Mouse (Mus musculus) hindbrain, embryonic 15.5 days (tissue): Measurements from ENCODE around the gene Pam. TPM values are rescaled to one million over a fixed set of nuclear protein-coding genes. Genes with fewer than 3 reads are reported as not detected.
A peak's percentile ranks its signal among the peaks of the same experiment; 100 is the strongest.
"Not testable (repeated sequence)": the region's sequence is repeated elsewhere in the genome, so short reads cannot be mapped to it uniquely, and the experiment has no call there.

ENCODE experiments used
- ATAC-seq: fragments of 200-750 bp; cut with Nextera tagmentation; 2 replicates; pipeline ENCODE4 v1.8.0; 2017; ENCODE audit warnings: low read depth, moderate number of reproducible peaks, moderate TSS enrichment; ENCODE audit not compliant: low FRiP score
- H3K27ac ChIP-seq: fragments of 300-500 bp; sonication (generic); replicated peaks from 2 replicates; pipeline ENCODE4 v1.5.1; 2015; ENCODE audit warnings: mild to moderate bottlenecking, inconsistent platforms
- H3K27me3 ChIP-seq: fragments of 300-500 bp; sonication (generic); 2 replicates; pipeline ENCODE4 v1.6.1; 2015; ENCODE audit warnings: control low read depth, inconsistent platforms
- H3K36me3 ChIP-seq: fragments of 300-500 bp; sonication (generic); 2 replicates; pipeline ENCODE4 v1.6.1; 2015; ENCODE audit warnings: control low read depth, inconsistent platforms
- H3K4me1 ChIP-seq: fragments of 300-500 bp; sonication (generic); replicated peaks from 2 replicates; pipeline ENCODE4 v1.6.1; 2015; ENCODE audit warnings: control low read depth, inconsistent platforms
- H3K4me2 ChIP-seq: fragments of 300-500 bp; sonication (generic); 2 replicates; pipeline ENCODE4 v1.6.1; 2015; ENCODE audit warnings: moderate library complexity, mild to moderate bottlenecking, inconsistent platforms
- H3K4me3 ChIP-seq: fragments of 300-500 bp; sonication (generic); 2 replicates; pipeline ENCODE4 v1.5.1; 2015; ENCODE audit warnings: mild to moderate bottlenecking, inconsistent platforms
- H3K9ac ChIP-seq: fragments of 300-500 bp; sonication (generic); 2 replicates; pipeline ENCODE4 v1.6.1; 2015; ENCODE audit warnings: inconsistent platforms
- H3K9me3 ChIP-seq: fragments of 300-500 bp; sonication (generic); 2 replicates; pipeline ENCODE4 v1.6.1; 2016; ENCODE audit warnings: control low read depth, inconsistent platforms
- WGBS: fragments of 180-500 bp; shearing (Covaris S2); methylation state at CpG from one replicate; pipeline ENCODE4 v1.1.7; 2015; 5-methylcytosine and 5-hydroxymethylcytosine counted together
- polyA plus RNA-seq: library from polyadenylated mRNA; unstranded; fragments of >200 nt; fragmentation: Nextera tagmentation; extraction: Ambion mirVana; gene quantifications from 2 replicates; pipeline ENCODE4 v1.2.1, GENCODE M21; 2015

The Pam gene
- polyA plus RNA-seq, 1 experiment from 2014 or later = 29.8 TPM

DNA sequence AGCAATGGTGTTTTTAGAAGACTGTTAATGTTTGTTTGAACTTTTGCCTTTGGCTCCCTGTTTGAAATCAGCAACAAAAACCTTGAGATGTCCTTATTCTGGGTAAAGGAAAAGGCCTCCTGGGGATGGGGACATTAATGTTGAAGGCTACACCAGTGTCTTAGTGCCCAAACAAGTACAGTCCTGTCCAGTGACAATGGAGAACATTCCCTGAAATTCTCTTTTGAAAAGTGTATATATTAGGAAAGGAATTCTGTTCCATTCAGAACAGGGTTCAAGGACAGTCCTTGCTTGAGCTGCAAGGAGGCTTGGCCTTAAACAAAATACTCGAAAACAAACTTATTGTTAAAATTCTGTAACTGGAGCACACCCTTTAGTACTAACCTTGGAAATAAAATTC, 116.0 kb downstream of the Pam start:
- H3K9ac ChIP-seq = no peak overlapping the region
- H3K27me3 ChIP-seq = no peaks in the 10 kb centered on the region
- no peak overlapping the region for H3K4me3 ChIP-seq
- 89% methylated on average over 1 of the region's 1 CpGs for WGBS
- H3K4me1 ChIP-seq = peaks cover 12% of the 10 kb centered on the region
- ATAC-seq = no peak
- H3K27ac ChIP-seq = no peak overlapping the region
- H3K9me3 ChIP-seq = 0 out of 2 replicates have a peak, but pooled peaks cover 5% of the 10 kb centered on the region
- H3K36me3 ChIP-seq = no peaks in the 10 kb centered on the region
- H3K4me2 ChIP-seq = no peak overlapping the region

DNA sequence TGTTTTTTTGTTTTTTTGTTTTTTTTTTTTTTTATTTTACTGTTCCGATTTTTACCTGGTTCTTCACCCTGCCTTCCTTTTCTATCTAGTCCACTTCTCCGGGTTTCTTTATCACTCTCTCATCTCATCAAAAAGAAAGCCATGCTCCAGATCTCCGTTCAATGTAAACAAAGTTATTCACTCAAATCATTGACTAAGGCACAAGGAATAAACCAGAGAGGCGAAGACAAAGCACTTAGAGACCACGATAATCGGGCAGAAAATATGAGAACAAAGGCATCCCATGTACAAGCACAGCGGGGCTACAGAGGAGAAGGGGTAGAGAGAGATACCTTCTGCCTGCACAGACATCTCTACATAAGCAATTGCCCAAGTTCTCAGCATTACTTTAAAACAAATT, 117.9 kb downstream of the Pam start:
- H3K4me2 ChIP-seq = peak overlapping the region; percentile 59
- H3K4me3 ChIP-seq = peak overlapping the region; percentile 64
- no peaks in the 10 kb centered on the region for H3K27me3 ChIP-seq
- ATAC-seq = no peak
- WGBS = 6% methylated on average over 7 of the region's 7 CpGs
- no peaks in the 10 kb centered on the region for H3K36me3 ChIP-seq
- H3K9me3 ChIP-seq = no peaks in the 10 kb centered on the region
- H3K4me1 ChIP-seq = peaks cover 12% of the 10 kb centered on the region
- H3K27ac ChIP-seq = peak overlapping the region; percentile 86
- H3K9ac ChIP-seq = peak overlapping the region; percentile 59

DNA sequence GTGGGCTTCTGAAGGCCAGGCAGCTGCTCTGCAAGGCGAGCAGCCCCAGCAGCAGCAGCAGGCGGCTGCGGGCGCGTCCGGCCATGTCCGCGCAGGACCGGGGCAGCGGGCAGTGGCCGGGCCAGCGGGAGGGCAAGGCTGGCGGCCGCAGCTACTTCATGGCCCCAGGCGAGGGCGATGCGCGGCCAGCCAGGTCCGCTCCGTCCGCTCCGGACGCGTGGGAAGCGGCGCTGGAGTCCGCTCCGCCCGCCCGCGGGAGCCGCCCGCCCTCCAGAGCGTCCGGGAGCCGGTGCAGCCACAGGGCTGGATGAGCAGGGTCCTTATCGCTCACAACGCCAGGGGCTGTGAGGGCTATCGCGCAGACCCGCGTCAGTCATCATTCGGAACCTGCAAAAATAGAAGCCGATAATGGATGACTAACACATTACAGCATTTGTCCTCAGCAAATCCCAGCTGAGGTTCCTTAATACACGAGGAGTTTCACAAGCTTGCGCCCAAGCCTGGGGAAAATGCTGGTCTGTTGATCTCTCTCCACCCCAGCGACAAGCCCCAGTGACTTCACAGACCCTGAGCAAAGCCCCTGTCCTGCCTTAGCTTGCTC, 118.5 kb downstream of the Pam start:
- Histone ChIP-seq H3K36me3 (no peaks in the 10 kb centered on the region), H3K27me3 (no peaks in the 10 kb centered on the region), H3K9me3 (no peaks in the 10 kb centered on the region), H3K9ac (peak overlapping the region; percentile 59), H3K27ac (peak overlapping the region; percentile 86), H3K4me3 (peak overlapping the region; percentile 64), H3K4me1 (peaks cover 12% of the 10 kb centered on the region), H3K4me2 (peak overlapping the region; percentile 59)
- WGBS = under 1% methylated on average over 46 of the region's 47 CpGs
- peak; percentile 94 for ATAC-seq

DNA sequence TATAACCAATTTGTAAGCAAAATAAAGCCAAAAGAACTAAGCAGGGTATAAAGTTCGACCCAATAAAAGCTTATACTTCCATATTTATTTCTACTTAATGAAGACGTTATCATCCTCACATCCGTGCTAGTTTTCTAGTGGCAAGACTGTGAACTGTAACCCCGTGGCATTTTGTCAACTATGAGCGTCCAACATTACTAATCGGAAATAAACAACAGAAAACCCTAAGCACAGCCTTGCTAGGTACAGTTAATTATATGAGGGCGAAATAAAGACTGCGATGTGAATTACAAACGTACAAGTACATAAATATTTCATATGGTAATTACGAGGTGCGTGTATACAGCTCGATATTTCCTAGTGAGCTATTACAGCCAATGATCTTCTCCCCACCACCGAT, 119.4 kb downstream of the Pam start:
- no peaks in the 10 kb centered on the region for H3K36me3 ChIP-seq
- no peaks in the 10 kb centered on the region for H3K27me3 ChIP-seq
- no peak for ATAC-seq
- H3K9ac ChIP-seq = no peak overlapping the region
- 37% methylated on average over 13 of the region's 13 CpGs for WGBS
- H3K4me2 ChIP-seq = peak overlapping the region; percentile 59
- peaks cover 12% of the 10 kb centered on the region for H3K4me1 ChIP-seq
- no peaks in the 10 kb centered on the region for H3K9me3 ChIP-seq
- H3K27ac ChIP-seq = peak overlapping the region; percentile 86
- peak overlapping the region; percentile 64 for H3K4me3 ChIP-seq

DNA sequence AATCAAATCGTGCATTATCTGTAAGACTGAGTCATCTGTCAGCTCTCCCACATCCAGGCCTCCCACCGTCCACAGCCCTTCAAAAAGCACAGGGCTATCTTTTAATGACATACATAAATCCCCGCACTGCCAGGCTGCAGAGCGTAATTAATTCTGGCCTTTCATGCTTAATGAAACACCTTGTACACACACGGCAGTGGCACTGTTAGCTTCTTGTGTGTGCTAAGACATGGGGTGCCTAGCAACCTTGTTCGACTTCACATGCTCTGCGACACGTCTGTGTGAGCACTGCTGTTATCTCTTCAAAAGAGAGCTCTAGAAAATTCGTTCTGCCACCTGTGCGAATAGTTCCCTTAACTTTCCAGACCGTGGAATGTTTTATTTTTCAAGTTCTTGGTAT, 120.5 kb downstream of the Pam start:
- Histone ChIP-seq H3K9me3 (no peaks in the 10 kb centered on the region), H3K27me3 (no peaks in the 10 kb centered on the region), H3K9ac (no peak overlapping the region), H3K27ac (peak overlapping the region; percentile 32; the same call in 1 of the 2 replicates), H3K4me1 (peaks cover 12% of the 10 kb centered on the region), H3K4me2 (peak overlapping the region; percentile 59), H3K36me3 (no peaks in the 10 kb centered on the region), H3K4me3 (no peak overlapping the region; the same call in 1 of the 2 replicates)
- 40% methylated on average over 11 of the region's 11 CpGs for WGBS
- peak; percentile 24; the same call in 1 of the 2 replicates for ATAC-seq

DNA sequence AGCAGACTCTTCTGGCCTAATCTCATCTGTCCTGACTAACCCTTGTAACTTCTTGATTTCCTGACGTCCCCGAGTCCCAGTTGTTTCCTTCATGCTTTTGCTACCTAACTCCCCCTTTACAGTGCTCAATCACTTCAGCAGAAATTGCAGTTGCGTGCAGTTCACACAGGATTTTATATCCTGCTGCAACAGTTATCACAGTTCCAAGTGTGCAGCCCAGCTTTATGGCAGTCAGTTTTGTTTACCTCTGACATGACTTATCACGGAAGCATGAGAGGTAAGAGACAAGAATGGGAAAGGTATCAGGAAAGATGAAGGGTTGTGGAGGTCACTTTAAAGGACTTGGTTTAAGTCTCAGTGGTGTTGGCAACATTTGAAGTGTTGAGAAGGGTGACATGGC, 125.7 kb downstream of the Pam start:
- 79% methylated on average over 4 of the region's 4 CpGs for WGBS
- Histone ChIP-seq H3K4me3 (no peak overlapping the region), H3K4me1 (no peaks in the 10 kb centered on the region), H3K27ac (no peak overlapping the region), H3K27me3 (no peaks in the 10 kb centered on the region), H3K36me3 (no peaks in the 10 kb centered on the region), H3K9ac (no peak overlapping the region), H3K4me2 (no peak overlapping the region), H3K9me3 (no peaks in the 10 kb centered on the region)
- ATAC-seq = no peak

DNA sequence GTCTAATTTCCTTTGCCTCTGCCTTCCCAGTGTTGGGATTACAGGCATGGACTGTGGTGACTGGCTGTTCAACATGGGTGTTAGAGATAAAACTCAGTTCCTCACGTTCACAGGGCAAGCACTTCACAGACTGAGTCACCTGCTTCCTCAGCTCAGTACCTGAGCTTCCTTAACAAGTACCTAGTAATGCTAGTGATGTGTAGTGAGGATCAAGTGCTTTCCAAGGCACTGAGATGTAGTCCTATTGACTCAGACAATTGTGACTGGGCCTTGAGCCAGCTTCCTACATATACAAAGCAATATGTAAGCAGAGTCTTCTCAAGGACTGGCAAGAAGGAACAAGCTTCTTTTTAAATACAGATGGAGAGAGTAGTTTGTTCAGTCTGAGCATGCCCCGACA, 131.7 kb downstream of the Pam start:
- H3K9ac ChIP-seq = no peak overlapping the region
- H3K4me1 ChIP-seq = no peaks in the 10 kb centered on the region
- H3K27ac ChIP-seq = no peak overlapping the region
- no peak overlapping the region for H3K4me3 ChIP-seq
- H3K27me3 ChIP-seq = no peaks in the 10 kb centered on the region
- H3K36me3 ChIP-seq = no peaks in the 10 kb centered on the region
- no peaks in the 10 kb centered on the region for H3K9me3 ChIP-seq
- H3K4me2 ChIP-seq = no peak overlapping the region
- ATAC-seq = no peak
- 92% methylated on average over 2 of the region's 2 CpGs for WGBS

DNA sequence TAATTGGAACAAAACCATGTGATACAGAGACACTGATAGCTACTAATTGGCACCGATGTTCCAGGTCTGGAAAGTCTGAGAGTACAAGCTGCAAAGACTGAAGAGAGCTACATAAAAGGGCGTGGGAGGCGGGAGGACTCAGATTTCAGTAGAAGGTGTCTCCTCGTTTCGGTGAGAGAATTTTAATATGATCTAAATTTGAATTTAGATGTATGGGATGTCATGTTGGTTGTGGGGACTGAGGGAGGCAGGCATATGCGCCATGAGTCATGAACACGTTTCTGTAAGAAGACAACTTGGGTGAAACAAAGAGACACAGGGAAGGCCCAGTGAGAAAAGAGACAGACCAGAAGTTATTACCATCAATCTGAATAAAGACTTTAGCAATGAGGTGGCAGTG, 133.3 kb downstream of the Pam start:
- no peak overlapping the region for H3K4me3 ChIP-seq
- WGBS = 89% methylated on average over 7 of the region's 7 CpGs
- no peaks in the 10 kb centered on the region for H3K27me3 ChIP-seq

DNA sequence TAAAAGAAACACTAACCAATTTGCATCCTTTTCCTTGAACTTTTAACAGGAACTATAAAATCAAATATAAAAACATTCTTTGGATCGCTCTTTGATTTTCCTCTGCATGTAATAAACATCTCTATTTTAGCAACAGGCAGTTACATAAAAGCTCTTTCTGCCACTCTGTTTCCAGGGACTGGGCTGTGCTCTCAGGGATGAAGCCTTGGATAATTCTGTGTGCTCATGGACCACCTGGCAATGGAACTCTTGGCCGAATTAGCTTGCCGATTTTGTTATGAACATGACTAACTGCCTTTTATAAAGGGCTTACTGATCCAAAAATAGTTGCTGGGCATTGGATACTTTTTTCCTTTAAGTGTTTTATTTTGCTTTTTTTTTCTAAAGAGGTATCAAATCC, 134.8 kb downstream of the Pam start:
- no peaks in the 10 kb centered on the region for H3K4me1 ChIP-seq

More for the DNA sequence above, 133.3 kb downstream of the Pam start:
- no peak for ATAC-seq
- Histone ChIP-seq H3K9me3 (no peaks in the 10 kb centered on the region), H3K27ac (no peak overlapping the region), H3K4me1 (no peaks in the 10 kb centered on the region), H3K9ac (no peak overlapping the region), H3K36me3 (no peaks in the 10 kb centered on the region), H3K4me2 (no peak overlapping the region)

DNA sequence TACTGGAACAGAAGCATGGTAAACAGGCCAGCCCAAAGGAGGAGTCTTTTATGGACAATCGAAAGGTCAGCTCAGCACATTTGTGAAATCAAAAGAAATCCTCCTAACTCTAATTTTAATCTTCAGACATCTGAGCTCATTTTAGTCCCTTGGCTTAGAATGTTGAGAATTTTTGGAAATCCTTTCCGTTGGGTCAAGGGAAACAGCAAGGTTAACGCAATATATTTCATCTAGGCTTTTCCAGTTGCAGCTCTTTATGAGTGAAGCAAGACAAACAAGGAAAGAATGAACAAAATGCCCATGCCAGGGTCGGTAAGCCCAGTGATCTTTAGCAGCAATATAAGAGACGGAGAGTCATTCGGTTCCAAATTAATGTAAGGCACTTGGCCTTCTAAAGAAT, 135.3 kb downstream of the Pam start:
- H3K4me3 ChIP-seq = no peak overlapping the region
- H3K4me2 ChIP-seq = no peak overlapping the region
- no peaks in the 10 kb centered on the region for H3K36me3 ChIP-seq
- ATAC-seq = no peak
- H3K27me3 ChIP-seq = no peaks in the 10 kb centered on the region
- no peak overlapping the region for H3K9ac ChIP-seq
- no peaks in the 10 kb centered on the region for H3K9me3 ChIP-seq
- WGBS = 77% methylated on average over 6 of the region's 6 CpGs
- H3K4me1 ChIP-seq = no peaks in the 10 kb centered on the region
- H3K27ac ChIP-seq = no peak overlapping the region

More for the DNA sequence above, 134.8 kb downstream of the Pam start:
- Histone ChIP-seq H3K27ac (no peak overlapping the region), H3K4me2 (no peak overlapping the region), H3K27me3 (no peaks in the 10 kb centered on the region), H3K9ac (no peak overlapping the region), H3K4me3 (no peak overlapping the region), H3K9me3 (no peaks in the 10 kb centered on the region), H3K36me3 (no peaks in the 10 kb centered on the region)
- 87% methylated on average over 3 of the region's 3 CpGs for WGBS
- ATAC-seq = no peak

DNA sequence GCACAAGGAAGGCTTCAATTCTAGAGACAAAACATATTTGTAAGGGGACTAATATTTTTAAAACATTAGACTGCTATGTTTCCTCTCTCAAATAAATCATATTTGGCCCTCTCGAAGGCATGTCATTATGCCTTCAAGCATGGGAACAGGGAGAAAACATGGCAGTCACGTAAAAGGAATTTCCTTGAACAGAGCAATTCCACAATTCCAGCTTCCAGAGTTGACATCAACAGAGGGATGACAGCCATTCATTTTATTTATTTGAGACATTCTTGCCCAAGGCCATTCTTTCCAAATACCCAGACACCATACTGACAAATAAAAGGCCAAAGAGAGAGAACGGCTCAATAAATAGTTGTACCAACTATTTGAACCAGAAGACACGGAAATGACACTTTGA, 136.7 kb downstream of the Pam start:
- Histone ChIP-seq H3K9ac (no peak overlapping the region), H3K4me2 (no peak overlapping the region), H3K27me3 (no peaks in the 10 kb centered on the region), H3K4me3 (no peak overlapping the region), H3K27ac (no peak overlapping the region), H3K4me1 (no peaks in the 10 kb centered on the region), H3K36me3 (no peaks in the 10 kb centered on the region), H3K9me3 (no peaks in the 10 kb centered on the region)
- ATAC-seq = no peak
- 94% methylated on average over 4 of the region's 4 CpGs for WGBS

DNA sequence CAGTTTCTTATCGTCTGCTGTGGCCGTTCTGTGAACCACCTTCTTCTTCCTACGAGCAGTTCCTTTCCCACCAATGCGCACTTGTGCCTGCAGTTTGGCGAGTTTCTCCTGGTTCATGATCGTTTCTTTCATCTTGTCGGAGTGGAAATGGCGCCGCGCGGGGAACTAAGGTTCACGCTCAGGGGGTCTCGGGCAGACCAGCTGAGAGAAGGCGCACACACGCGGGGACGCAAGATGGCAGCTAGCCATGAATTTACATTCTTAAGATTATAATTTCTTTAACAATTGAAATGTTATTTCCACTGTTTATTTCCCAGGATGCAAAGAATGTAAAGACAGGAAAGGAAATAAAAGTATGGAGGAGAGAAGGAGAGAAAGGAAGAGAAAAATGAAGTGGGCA, 146.2 kb downstream of the Pam start:
- H3K4me2 ChIP-seq, H3K9me3 ChIP-seq, H3K9ac ChIP-seq, H3K27ac ChIP-seq, ATAC-seq, H3K4me3 ChIP-seq, H3K4me1 ChIP-seq, H3K36me3 ChIP-seq, H3K27me3 ChIP-seq: not testable (repeated sequence)
- WGBS = 94% methylated on average over 17 of the region's 17 CpGs

DNA sequence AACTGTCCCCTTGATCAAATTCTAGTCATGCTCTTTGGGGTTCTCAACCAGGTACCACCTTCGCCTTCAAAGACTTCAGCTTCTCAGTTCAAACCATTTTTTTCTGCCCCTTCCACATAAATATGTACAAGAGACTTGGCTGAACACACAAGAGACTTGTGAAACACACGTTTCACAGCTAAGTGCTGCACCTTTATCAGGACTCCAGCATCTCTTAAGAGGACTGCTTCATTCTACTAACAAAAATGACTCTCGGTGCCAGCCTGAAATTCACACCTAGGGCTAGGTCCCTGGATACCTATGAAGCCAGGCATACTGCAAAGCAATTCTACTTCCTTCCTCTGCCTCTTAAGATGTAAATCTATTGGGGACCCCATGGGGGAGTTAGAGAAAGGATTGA, 148.3 kb downstream of the Pam start:
- Histone ChIP-seq H3K4me1 (peaks cover 6% of the 10 kb centered on the region; the same call in 1 of the 2 replicates), H3K27ac (no peak overlapping the region), H3K4me3 (no peak overlapping the region), H3K9ac (no peak overlapping the region), H3K27me3 (no peaks in the 10 kb centered on the region), H3K9me3 (no peaks in the 10 kb centered on the region), H3K36me3 (no peaks in the 10 kb centered on the region), H3K4me2 (no peak overlapping the region)
- 80% methylated on average over 3 of the region's 3 CpGs for WGBS
- ATAC-seq = no peak
